In genomic region chr15:11037376-11037695, GRCm38 (mm10) we compare ENCODE assay signal across 8 mouse cellular contexts. TPM values are rescaled to one million over a fixed set of nuclear protein-coding genes. Genes with fewer than 3 reads are reported as not detected.
A peak's percentile ranks its signal among the peaks of the same experiment; 100 is the strongest.
DNase-seq lines count a peak whose midpoint lies in the region; ATAC-seq lines count a peak whose summit lies in the region.

No protein-coding gene starts in this region.

- H3K27ac ChIP-seq in heart, embryonic 14.5 days (replicated peaks in 1 of 2; ENCODE audit: control insufficient read depth in 1 of 2, insufficient read depth in 1 of 2, low read depth in 2 of 2, low read length in 2 of 2): no peak overlapping the region
- H3K27ac ChIP-seq in hindbrain, embryonic 13.5 days: no peak overlapping the region
- no peak overlapping the region for H3K27ac ChIP-seq in midbrain, embryonic 13.5 days

- H3K4me3 ChIP-seq in heart, embryonic 14.5 days (ENCODE audit: control insufficient read depth in 1 of 2, insufficient read depth in 1 of 2, low read depth in 1 of 2, low read length in 2 of 2): peak overlapping the region; percentile 41 to 43; a peak in 2 of 4 replicates
- peak overlapping the region; percentile 43 for H3K4me3 ChIP-seq in hindbrain, embryonic 13.5 days
- peak overlapping the region; percentile 41 for H3K4me3 ChIP-seq in midbrain, embryonic 13.5 days (replicated peaks)

- ATAC-seq in heart, embryonic 14.5 days (ENCODE audit: insufficient number of reproducible peaks, insufficient read depth, low FRiP score, low read depth): no peak
- ATAC-seq in hindbrain, embryonic 13.5 days (ENCODE audit: low FRiP score): peak; percentile 6; the same call in 1 of the 2 replicates
- ATAC-seq in midbrain, embryonic 13.5 days: peak; percentile 28; the same call in 1 of the 2 replicates

- H3K36me3 ChIP-seq in heart, embryonic 14.5 days (ENCODE audit: control insufficient read depth, insufficient read depth, low read length): no peaks in the 10 kb centered on the region
- no peaks in the 10 kb centered on the region for H3K36me3 ChIP-seq in hindbrain, embryonic 13.5 days
- no peaks in the 10 kb centered on the region for H3K36me3 ChIP-seq in midbrain, embryonic 13.5 days

- H3K27me3 ChIP-seq in heart, embryonic 14.5 days (ENCODE audit: control insufficient read depth, insufficient read depth, low read length): peaks cover 48% of the 10 kb centered on the region
- peaks cover 53% of the 10 kb centered on the region for H3K27me3 ChIP-seq in hindbrain, embryonic 13.5 days
- peaks cover 54% of the 10 kb centered on the region for H3K27me3 ChIP-seq in midbrain, embryonic 13.5 days

- H3K4me1 ChIP-seq in heart, embryonic 14.5 days (ENCODE audit: control insufficient read depth in 2 of 2, insufficient read depth in 2 of 2, low read length in 2 of 2): peaks cover 0 to 11% of the 10 kb centered on the region in 2 experiments; a peak in 3 of 4 replicates
- H3K4me1 ChIP-seq in hindbrain, embryonic 13.5 days (replicated peaks): peaks cover 25% of the 10 kb centered on the region
- peaks cover 25% of the 10 kb centered on the region for H3K4me1 ChIP-seq in midbrain, embryonic 13.5 days (replicated peaks)

- DNase-seq in heart, adult 11 months: no peak
- peak; percentile 27 for DNase-seq in Muller cell, postnatal 12 days (ENCODE audit: inconsistent ontology term)
- no peak for DNase-seq in urinary bladder, postnatal 10 days (ENCODE audit: low spot score)
- no peak for DNase-seq in cerebellum, adult 18-20 months
- no peak for DNase-seq in cerebellum, postnatal 4 days (ENCODE audit: low spot score in 2 of 2)

- no peaks in the 10 kb centered on the region for H3K9me3 ChIP-seq in heart, embryonic 14.5 days (ENCODE audit: control insufficient read depth, low read length)
- no peaks in the 10 kb centered on the region for H3K9me3 ChIP-seq in hindbrain, embryonic 13.5 days
- no peaks in the 10 kb centered on the region for H3K9me3 ChIP-seq in midbrain, embryonic 13.5 days

- WGBS in heart, embryonic 14.5 days: 10% methylated on average over 8 of the region's 8 CpGs
- WGBS in hindbrain, embryonic 13.5 days: 2% methylated on average over 8 of the region's 8 CpGs
- 6% methylated on average over 8 of the region's 8 CpGs for WGBS in midbrain, embryonic 13.5 days

- H3K9ac ChIP-seq in heart, embryonic 14.5 days (ENCODE audit: low read length): no peak overlapping the region
- H3K9ac ChIP-seq in hindbrain, embryonic 13.5 days: peak overlapping the region; percentile 63
- peak overlapping the region; percentile 45; the same call in 1 of the 2 replicates for H3K9ac ChIP-seq in midbrain, embryonic 13.5 days (replicated peaks)

- H3K4me2 ChIP-seq in heart, embryonic 14.5 days (ENCODE audit: low read length): peak overlapping the region; percentile 67
- H3K4me2 ChIP-seq in hindbrain, embryonic 13.5 days: peak overlapping the region; percentile 80
- peak overlapping the region; percentile 64 for H3K4me2 ChIP-seq in midbrain, embryonic 13.5 days (replicated peaks)

RNA-seq across cellular contexts. Expression of gene Rxfp3, which starts 0.5 kb away (rescaled TPM):
- polyA plus RNA-seq in heart, embryonic 14.5 days (2014; fragmentation: Nextera tagmentation; extraction: Ambion mirVana): 0.04 and 0.05 TPM in 2 replicates
- polyA plus RNA-seq in hindbrain, embryonic 13.5 days (2015; fragmentation: Nextera tagmentation; extraction: Ambion mirVana): 3.9 and 4.2 TPM in 2 replicates
- polyA plus RNA-seq in midbrain, embryonic 13.5 days (2015; fragmentation: Nextera tagmentation; extraction: Ambion mirVana): 1.2 and 1.3 TPM in 2 replicates

RNA-seq across cellular contexts. Expression of gene Adamts12, which starts 27.3 kb away (rescaled TPM):
- polyA plus RNA-seq in heart, embryonic 14.5 days (2014; fragmentation: Nextera tagmentation; extraction: Ambion mirVana): 1.8 and 2.0 TPM in 2 replicates
- polyA plus RNA-seq in hindbrain, embryonic 13.5 days (2015; fragmentation: Nextera tagmentation; extraction: Ambion mirVana): 2.1 and 2.4 TPM in 2 replicates
- 1.4 and 1.5 TPM in 2 replicates for polyA plus RNA-seq in midbrain, embryonic 13.5 days (2015; fragmentation: Nextera tagmentation; extraction: Ambion mirVana)

RNA-seq across cellular contexts. Expression of gene Slc45a2, which starts 36.8 kb away (rescaled TPM):
- 0.18 TPM in 1 of 2 replicates, not detected in the other for polyA plus RNA-seq in heart, embryonic 14.5 days (2014; fragmentation: Nextera tagmentation; extraction: Ambion mirVana)
- polyA plus RNA-seq in hindbrain, embryonic 13.5 days (2015; fragmentation: Nextera tagmentation; extraction: Ambion mirVana): 0.09 and 0.17 TPM in 2 replicates
- polyA plus RNA-seq in midbrain, embryonic 13.5 days (2015; fragmentation: Nextera tagmentation; extraction: Ambion mirVana): 0.09 TPM in 1 of 2 replicates, not detected in the other

RNA-seq across cellular contexts. Expression of gene Amacr, which starts 55.8 kb away (rescaled TPM):
- polyA plus RNA-seq in heart, embryonic 14.5 days (2014; fragmentation: Nextera tagmentation; extraction: Ambion mirVana): 16.6 and 19.3 TPM in 2 replicates
- polyA plus RNA-seq in hindbrain, embryonic 13.5 days (2015; fragmentation: Nextera tagmentation; extraction: Ambion mirVana): 9.6 and 12.8 TPM in 2 replicates
- 8.8 and 9.3 TPM in 2 replicates for polyA plus RNA-seq in midbrain, embryonic 13.5 days (2015; fragmentation: Nextera tagmentation; extraction: Ambion mirVana)
